Mouse (Mus musculus): ENCODE data around the gene Akap8.

Gene Akap8

DNA sequence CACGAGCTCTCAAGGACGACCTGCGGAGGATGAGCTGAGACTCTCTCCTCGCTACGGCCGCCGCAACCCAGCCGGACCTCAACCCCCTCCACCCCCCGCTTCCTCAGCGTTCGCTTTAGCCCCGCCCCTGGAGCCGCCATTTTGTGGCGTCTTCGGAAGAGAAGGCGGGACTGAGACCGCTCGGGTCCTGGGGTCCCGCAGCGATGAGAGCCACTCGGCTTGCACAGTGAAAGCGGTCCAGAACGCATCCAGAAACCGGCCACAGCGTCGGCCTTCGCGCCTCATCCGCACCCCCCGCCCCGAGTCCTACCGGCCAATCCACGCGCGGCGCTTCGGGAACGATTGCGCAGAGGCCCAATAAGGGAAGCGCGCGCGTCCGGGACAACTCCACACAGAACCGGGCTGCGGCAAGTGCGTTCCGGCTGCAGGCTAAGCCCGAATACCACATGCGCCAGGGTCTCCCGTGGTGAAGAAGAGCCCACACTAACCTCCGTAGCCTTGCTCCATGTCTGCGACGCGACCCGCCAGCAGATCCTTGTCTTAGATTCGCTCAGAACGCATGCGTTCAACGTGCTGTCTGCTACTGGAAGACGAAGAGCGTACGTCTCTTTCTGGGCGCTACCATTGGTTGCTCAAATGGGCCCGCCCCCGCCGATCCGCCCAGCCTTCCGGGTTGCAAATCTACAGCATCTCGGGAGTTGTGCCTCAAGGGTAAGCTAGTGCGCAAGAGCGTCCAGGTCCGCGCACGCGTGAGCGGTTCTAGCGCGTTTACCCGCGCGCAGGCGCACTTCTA, at the start of gene Akap8:
TSS of gene Akap8 (minus strand) at position 642 of the 793 bp plus-strand sequence.
- Histone ChIP-seq H3K27me3 (ENCODE audit: insufficient read depth, low read length) (no peaks in the 10 kb centered on the region), H3K4me3 (replicated peaks; ENCODE audit: low read length) (peak within 1 kb of the TSS; percentile 100), H3K9me3 (ENCODE audit: low read length) (no peaks in the 10 kb centered on the region), H3K4me1 (replicated peaks; ENCODE audit: low read depth, low read length) (peaks cover 67% of the 10 kb centered on the region), H3K36me3 (ENCODE audit: insufficient read depth, low read length) (peaks cover 68% of the 10 kb centered on the region)
- TF ChIP-seq POU5F1 (IDR thresholded peaks at IDR 0.05; ENCODE audit: borderline replicate concordance, low read length) (no peak), NANOG (IDR thresholded peaks at IDR 0.05; ENCODE audit: borderline replicate concordance, low read length) (no peak), CTCF (conservative IDR thresholded peaks at IDR 0.05; ENCODE audit: low read length) (no peak)

DNA sequence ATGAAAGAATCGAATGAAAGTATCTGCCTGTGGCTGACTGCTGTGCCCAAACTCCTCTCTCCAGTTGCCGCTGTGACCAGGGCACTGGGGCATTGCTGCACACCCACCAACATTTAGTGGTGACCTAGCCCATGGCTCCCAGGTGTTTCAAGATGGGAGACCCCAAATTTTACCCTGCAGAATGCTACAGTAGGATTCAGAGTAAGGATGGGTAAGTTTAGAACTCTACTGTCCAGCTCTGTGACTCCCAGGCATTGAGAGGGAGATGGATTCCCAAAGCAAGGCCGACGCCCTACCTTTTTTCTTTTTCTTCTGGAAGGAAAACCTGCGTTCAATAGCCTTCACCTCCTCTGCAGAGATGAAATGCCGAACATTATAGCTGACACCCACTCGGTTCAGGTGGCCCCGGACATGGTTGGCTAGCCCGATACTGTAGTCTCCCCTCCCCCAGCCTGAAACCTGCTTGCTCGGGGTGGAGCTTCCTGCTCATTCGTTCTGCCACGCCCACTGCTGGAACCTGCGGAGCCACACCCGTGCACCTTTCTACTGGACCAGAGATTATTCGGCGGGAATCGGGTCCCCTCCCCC, 48.0 kb upstream of the Akap8 start:
- Histone ChIP-seq H3K4me3 (replicated peaks; ENCODE audit: low read length) (no peak overlapping the region), H3K27me3 (ENCODE audit: insufficient read depth, low read length) (no peaks in the 10 kb centered on the region), H3K9me3 (ENCODE audit: low read length) (no peaks in the 10 kb centered on the region), H3K36me3 (ENCODE audit: insufficient read depth, low read length) (no peaks in the 10 kb centered on the region), H3K4me1 (replicated peaks; ENCODE audit: low read depth, low read length) (peaks cover 25% of the 10 kb centered on the region)
- TF ChIP-seq NANOG (IDR thresholded peaks at IDR 0.05; ENCODE audit: borderline replicate concordance, low read length), result no peak

DNA sequence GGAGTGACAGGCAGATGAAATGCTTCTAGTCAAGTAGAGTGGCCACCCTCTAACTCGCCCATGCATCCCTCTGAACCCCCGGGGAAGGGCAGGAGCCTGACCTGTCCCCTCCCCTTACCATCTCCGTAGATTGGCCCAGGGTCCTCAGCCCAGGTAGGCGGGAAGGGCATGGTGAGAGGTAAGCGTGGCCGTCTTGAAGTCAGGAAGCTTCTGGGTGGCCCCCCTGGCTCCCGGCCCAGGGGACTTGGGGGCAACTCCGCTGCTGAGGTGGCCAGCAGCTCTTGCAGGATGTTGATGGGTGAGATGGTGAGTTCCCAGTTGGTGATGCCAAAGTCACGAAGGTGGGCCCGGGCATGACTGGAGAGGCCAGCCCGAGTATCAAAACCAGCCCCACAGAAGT, 46.7 kb upstream of the Akap8 start:
- Histone ChIP-seq H3K9me3 (ENCODE audit: low read length) (no peaks in the 10 kb centered on the region), H3K36me3 (ENCODE audit: insufficient read depth, low read length) (peaks cover 4% of the 10 kb centered on the region), H3K4me3 (replicated peaks; ENCODE audit: low read length) (no peak overlapping the region), H3K27me3 (ENCODE audit: insufficient read depth, low read length) (no peaks in the 10 kb centered on the region), H3K4me1 (replicated peaks; ENCODE audit: low read depth, low read length) (peaks cover 35% of the 10 kb centered on the region)
- TF ChIP-seq NANOG (IDR thresholded peaks at IDR 0.05; ENCODE audit: borderline replicate concordance, low read length) (no peak), POU5F1 (IDR thresholded peaks at IDR 0.05; ENCODE audit: borderline replicate concordance, low read length) (no peak), CTCF (conservative IDR thresholded peaks at IDR 0.05; ENCODE audit: low read length) (no peak)

DNA sequence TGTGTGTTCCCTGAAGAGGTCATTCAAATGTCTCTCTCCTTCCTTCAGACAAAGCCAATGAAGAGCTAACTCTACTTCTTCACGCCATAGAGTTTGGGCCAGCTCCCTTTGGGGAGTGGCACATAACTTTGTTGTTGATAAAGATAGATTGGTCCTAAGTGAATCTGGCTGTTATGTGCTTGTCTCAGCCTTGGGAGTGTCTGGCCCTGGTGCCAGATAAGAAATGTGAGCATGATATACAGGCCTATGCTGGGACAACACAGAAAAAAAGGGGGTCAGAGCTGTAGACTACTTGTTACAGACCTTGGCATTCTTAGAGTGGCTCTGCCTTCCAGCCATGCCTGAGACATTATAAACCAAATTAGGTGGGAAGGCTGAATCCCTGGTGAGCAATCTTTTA, 44.3 kb upstream of the Akap8 start:
- TF ChIP-seq NANOG (IDR thresholded peaks at IDR 0.05; ENCODE audit: borderline replicate concordance, low read length), result no peak
- TF ChIP-seq CTCF (conservative IDR thresholded peaks at IDR 0.05; ENCODE audit: low read length), result no peak
- no peak for TF ChIP-seq POU5F1 (IDR thresholded peaks at IDR 0.05; ENCODE audit: borderline replicate concordance, low read length)
- Histone ChIP-seq H3K9me3 (ENCODE audit: low read length) (no peaks in the 10 kb centered on the region), H3K4me3 (replicated peaks; ENCODE audit: low read length) (peak overlapping the region; percentile 97; the same call in 1 of the 2 replicates), H3K4me1 (replicated peaks; ENCODE audit: low read depth, low read length) (peaks cover 56% of the 10 kb centered on the region), H3K36me3 (ENCODE audit: insufficient read depth, low read length) (peaks cover 28% of the 10 kb centered on the region), H3K27me3 (ENCODE audit: insufficient read depth, low read length) (no peaks in the 10 kb centered on the region)

DNA sequence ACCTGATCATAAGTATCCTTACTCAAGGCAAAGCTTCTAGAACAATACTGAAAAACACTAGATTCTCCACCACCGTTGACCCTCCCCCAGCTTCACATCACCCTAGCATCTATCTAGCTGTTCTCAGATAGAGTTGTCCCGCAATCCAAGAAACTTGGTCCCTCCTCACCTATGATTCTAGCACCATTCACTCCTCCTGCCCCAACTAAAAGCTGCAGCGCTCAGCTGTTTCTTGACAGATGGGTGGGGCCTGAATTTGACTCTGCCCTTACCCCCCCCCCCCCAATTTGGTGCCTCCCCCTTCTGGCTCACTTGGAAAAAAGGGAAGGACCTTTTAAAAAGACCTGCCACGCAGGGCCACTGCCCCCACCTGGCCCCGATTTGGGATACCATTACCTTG, 43.8 kb upstream of the Akap8 start:
- peaks cover 60% of the 10 kb centered on the region for H3K4me1 ChIP-seq (replicated peaks; ENCODE audit: low read depth, low read length)
- H3K4me3 ChIP-seq (replicated peaks; ENCODE audit: low read length), result peak overlapping the region; percentile 97
- no peaks in the 10 kb centered on the region for H3K27me3 ChIP-seq (ENCODE audit: insufficient read depth, low read length)
- no peaks in the 10 kb centered on the region for H3K9me3 ChIP-seq (ENCODE audit: low read length)
- H3K36me3 ChIP-seq (ENCODE audit: insufficient read depth, low read length), result peaks cover 32% of the 10 kb centered on the region
- TF ChIP-seq POU5F1 (IDR thresholded peaks at IDR 0.05; ENCODE audit: borderline replicate concordance, low read length) (no peak), CTCF (conservative IDR thresholded peaks at IDR 0.05; ENCODE audit: low read length) (no peak), NANOG (IDR thresholded peaks at IDR 0.05; ENCODE audit: borderline replicate concordance, low read length) (no peak)

DNA sequence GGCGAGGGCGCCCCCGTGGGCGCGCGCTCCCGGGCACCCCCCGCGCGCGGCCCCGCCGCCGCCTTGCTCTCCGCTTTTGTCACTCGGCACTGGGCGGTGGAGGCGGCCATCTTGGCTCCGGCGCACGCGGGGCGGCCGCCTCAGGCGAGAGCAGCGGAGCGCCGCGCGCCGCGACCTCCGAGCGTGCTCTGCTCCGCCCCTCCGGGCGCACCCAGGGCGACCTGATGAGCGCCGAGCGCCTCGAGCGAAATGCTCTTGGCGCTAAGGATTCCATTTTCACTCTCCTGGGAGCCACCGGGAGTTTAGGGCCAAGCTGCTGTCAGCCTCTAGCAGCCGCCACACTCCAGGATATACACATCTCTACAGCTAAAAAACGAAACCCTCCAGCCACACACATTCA, 43.3 kb upstream of the Akap8 start:
- peaks cover 66% of the 10 kb centered on the region for H3K4me1 ChIP-seq (replicated peaks; ENCODE audit: low read depth, low read length)
- H3K9me3 ChIP-seq (ENCODE audit: low read length), result no peaks in the 10 kb centered on the region
- H3K27me3 ChIP-seq (ENCODE audit: insufficient read depth, low read length), result no peaks in the 10 kb centered on the region
- peaks cover 37% of the 10 kb centered on the region for H3K36me3 ChIP-seq (ENCODE audit: insufficient read depth, low read length)
- no peak for TF ChIP-seq NANOG (IDR thresholded peaks at IDR 0.05; ENCODE audit: borderline replicate concordance, low read length)
- no peak for TF ChIP-seq CTCF (conservative IDR thresholded peaks at IDR 0.05; ENCODE audit: low read length)
- TF ChIP-seq POU5F1 (IDR thresholded peaks at IDR 0.05; ENCODE audit: borderline replicate concordance, low read length), result no peak
- peak overlapping the region; percentile 97 for H3K4me3 ChIP-seq (replicated peaks; ENCODE audit: low read length)

DNA sequence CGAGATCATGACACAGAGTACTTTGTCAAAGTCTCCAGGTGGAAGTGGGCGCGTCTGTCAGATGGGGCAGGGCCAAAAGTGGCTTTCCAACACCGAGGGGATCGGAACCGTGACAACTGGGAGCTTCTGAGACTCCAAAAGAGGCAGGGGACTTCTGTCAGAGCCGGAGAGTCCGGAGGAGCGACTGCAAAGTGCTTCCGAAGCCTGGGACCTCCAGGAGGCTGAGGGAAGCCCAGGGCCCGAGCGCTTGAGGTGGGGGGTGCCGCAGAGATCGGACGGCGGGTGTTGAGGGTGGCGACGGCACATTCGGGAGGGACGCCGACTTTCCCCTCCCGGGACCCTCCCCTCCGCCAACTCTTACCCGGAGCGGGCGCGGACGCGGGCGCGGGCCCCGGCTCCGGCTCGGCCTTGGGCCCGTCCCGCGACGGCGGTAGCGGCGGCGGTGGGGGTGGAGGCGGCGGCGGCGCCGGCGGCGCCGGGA, 42.8 kb upstream of the Akap8 start:
- no peak for TF ChIP-seq POU5F1 (IDR thresholded peaks at IDR 0.05; ENCODE audit: borderline replicate concordance, low read length)
- TF ChIP-seq NANOG (IDR thresholded peaks at IDR 0.05; ENCODE audit: borderline replicate concordance, low read length), result no peak
- no peak for TF ChIP-seq CTCF (conservative IDR thresholded peaks at IDR 0.05; ENCODE audit: low read length)
- peak overlapping the region; percentile 97 for H3K4me3 ChIP-seq (replicated peaks; ENCODE audit: low read length)
- H3K36me3 ChIP-seq (ENCODE audit: insufficient read depth, low read length), result peaks cover 42% of the 10 kb centered on the region
- H3K9me3 ChIP-seq (ENCODE audit: low read length), result no peaks in the 10 kb centered on the region
- H3K27me3 ChIP-seq (ENCODE audit: insufficient read depth, low read length), result no peaks in the 10 kb centered on the region
- H3K4me1 ChIP-seq (replicated peaks; ENCODE audit: low read depth, low read length), result peaks cover 70% of the 10 kb centered on the region

DNA sequence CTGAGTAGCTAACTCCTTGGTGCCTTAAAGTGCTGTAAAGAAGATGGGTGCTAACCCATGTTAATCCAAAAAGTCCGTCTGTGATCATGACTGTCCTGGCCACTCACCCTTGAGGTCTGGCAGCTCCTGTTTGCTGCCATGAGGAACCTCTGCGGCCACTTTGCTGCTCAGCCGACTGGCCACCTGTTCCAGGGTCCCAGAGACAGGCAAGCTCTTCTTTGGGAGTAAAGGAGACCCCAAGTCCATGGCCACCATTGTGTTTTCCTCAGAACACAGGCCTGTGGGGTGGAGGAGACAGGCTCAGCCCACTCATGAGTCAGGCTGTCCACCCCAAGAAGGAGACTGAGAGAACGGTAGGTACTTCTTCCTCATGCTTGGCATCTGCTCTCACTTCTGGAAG, 41.6 kb upstream of the Akap8 start:
- peaks cover 76% of the 10 kb centered on the region for H3K4me1 ChIP-seq (replicated peaks; ENCODE audit: low read depth, low read length)
- peak overlapping the region; percentile 97 for H3K4me3 ChIP-seq (replicated peaks; ENCODE audit: low read length)
- peaks cover 54% of the 10 kb centered on the region for H3K36me3 ChIP-seq (ENCODE audit: insufficient read depth, low read length)
- TF ChIP-seq NANOG (IDR thresholded peaks at IDR 0.05; ENCODE audit: borderline replicate concordance, low read length) (no peak), POU5F1 (IDR thresholded peaks at IDR 0.05; ENCODE audit: borderline replicate concordance, low read length) (no peak), CTCF (conservative IDR thresholded peaks at IDR 0.05; ENCODE audit: low read length) (no peak)
- H3K27me3 ChIP-seq (ENCODE audit: insufficient read depth, low read length), result no peaks in the 10 kb centered on the region
- H3K9me3 ChIP-seq (ENCODE audit: low read length), result no peaks in the 10 kb centered on the region

All from E14TG2a.4 (cell line).